Mouse (Mus musculus) E14TG2a.4 (cell line): ENCODE results near the gene Gm21800.
"Not testable (repeated sequence)": the region's sequence is repeated elsewhere in the genome, so short reads cannot be mapped to it uniquely, and the experiment has no call there.

Source experiments
- H3K27me3 ChIP-seq: 2 replicates; pipeline ENCODE4 v1.6.1; 2014; ENCODE audit warnings: low read length, control low read depth; ENCODE audit not compliant: insufficient read depth
- H3K36me3 ChIP-seq: 2 replicates; pipeline ENCODE4 v1.6.1; 2014; ENCODE audit warnings: low read length, control low read depth; ENCODE audit not compliant: insufficient read depth
- H3K4me1 ChIP-seq: replicated peaks from 2 replicates; pipeline ENCODE4 v1.6.1; 2014; ENCODE audit warnings: low read depth, low read length, control low read depth
- H3K4me3 ChIP-seq: replicated peaks from 2 replicates; pipeline ENCODE4 v1.5.1; 2014; ENCODE audit warnings: mild to moderate bottlenecking, low read length
- H3K9me3 ChIP-seq: 2 replicates; pipeline ENCODE4 v1.6.1; 2014; ENCODE audit warnings: low read length, control low read depth

Gene Gm21800

DNA sequence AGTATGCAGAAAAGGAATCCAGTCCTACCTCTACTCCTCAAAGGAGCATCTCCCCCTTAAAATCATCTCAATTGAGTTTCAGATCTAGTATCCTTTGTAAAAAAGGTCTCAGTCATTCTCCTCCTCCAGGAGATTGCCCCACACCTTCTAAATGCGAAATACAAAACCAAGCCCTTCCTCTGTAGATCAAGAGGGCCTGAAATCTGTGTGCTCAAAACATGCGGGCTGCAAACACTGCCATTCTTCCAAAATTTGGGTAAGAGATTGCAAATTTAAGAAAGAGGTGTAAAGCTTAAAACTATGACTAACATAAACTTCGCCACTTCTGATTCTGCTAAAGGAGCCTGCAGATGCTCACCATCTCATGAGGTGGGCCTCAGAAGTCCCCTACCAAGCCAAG is at the start of gene Gm21800:
Gene Gm21800 (plus strand): TSS at position 301 of the 400 bp plus-strand sequence.
- H3K4me3 ChIP-seq, H3K27me3 ChIP-seq, H3K9me3 ChIP-seq, H3K4me1 ChIP-seq, H3K36me3 ChIP-seq: not testable (repeated sequence)
